22 mouse cellular contexts compared by ENCODE assay signal in the genomic region with DNA sequence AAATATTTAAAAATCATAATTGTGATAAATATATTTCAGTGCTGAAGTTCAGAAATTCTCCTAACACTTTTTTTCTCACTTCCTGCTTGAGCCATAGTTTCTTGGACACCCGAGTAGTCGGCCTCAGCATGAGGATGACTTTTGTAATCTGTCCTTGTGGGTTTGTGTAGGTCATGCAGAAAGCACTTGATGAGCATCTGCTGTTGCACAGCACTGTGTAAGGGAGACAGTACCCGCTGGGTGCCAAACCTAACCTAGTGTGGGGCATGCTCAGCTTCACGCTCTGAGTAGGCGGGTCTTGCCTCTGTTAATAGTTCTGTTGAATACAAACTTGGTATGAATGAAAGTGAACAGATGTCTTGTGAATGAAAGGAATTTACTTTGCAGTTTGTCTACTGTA.
DNase-seq lines count a peak whose midpoint lies in the region; ATAC-seq and TF ChIP-seq lines count a peak whose summit lies in the region.
"Had no signal": no experiment of that assay in that cellular context is flagged by ENCODE, and none has a peak within 500 bp of the region (broad histone marks: within the 10 kb centered on the region; RNA-seq: fewer than 3 reads in every experiment).

No protein-coding gene starts in this region.

- DNase-seq in forebrain, embryonic 11.5 days (ENCODE audit: low spot score): no peak
- peak; percentile 16 for DNase-seq in heart, embryonic 10.5 days (ENCODE audit: low spot score)
- no peak for DNase-seq in heart, postnatal 4 days
- no peak for DNase-seq in midbrain, embryonic 11.5 days (ENCODE audit: low spot score, missing footprints)
- no peak for DNase-seq in left cerebral cortex, adult 2 months (ENCODE audit: extremely low spot score in 1 of 2, low spot score in 2 of 2)
- DNase-seq: adrenal gland, postnatal 25 days; cerebellum, adult 18-20 months; cerebellum, adult 9-11 months; cerebellum, postnatal 36 days; gastrocnemius, adult 2 months; gastrocnemius, postnatal 25 days; heart, postnatal 36 days; kidney, adult 11 months had no signal

- intact Hi-C loops in left cerebral cortex, adult 2 months (cut with DNase I): no loop called here

- H3K27me3 ChIP-seq in forebrain, embryonic 11.5 days (ENCODE audit: control insufficient read depth, insufficient read depth, low read length): no peaks in the 10 kb centered on the region
- no peaks in the 10 kb centered on the region for H3K27me3 ChIP-seq in forebrain, embryonic 15.5 days
- no peaks in the 10 kb centered on the region for H3K27me3 ChIP-seq in heart, embryonic 10.5 days (ENCODE audit: insufficient read depth, poor library complexity, severe bottlenecking)
- no peaks in the 10 kb centered on the region for H3K27me3 ChIP-seq in midbrain, embryonic 11.5 days (ENCODE audit: control insufficient read depth, insufficient read depth, low read length)
- H3K27me3 ChIP-seq in midbrain, embryonic 16.5 days (ENCODE audit: control insufficient read depth, insufficient read depth, low read depth, low read length): no peaks in the 10 kb centered on the region
- H3K27me3 ChIP-seq: embryonic facial prominence, embryonic 13.5 days; heart, embryonic 13.5 days; hindbrain, embryonic 12.5 days; Patski had no signal

- no peak for TF ChIP-seq CTCF in left cerebral cortex, adult 2 months (IDR thresholded peaks at IDR 0.05)

- H3K4me3 ChIP-seq in forebrain, embryonic 11.5 days (ENCODE audit: low read depth, low read length): no peak overlapping the region
- no peak overlapping the region for H3K4me3 ChIP-seq in forebrain, embryonic 15.5 days
- H3K4me3 ChIP-seq in heart, embryonic 10.5 days: no peak overlapping the region
- no peak overlapping the region for H3K4me3 ChIP-seq in midbrain, embryonic 11.5 days (ENCODE audit: low read depth, low read length)
- no peak overlapping the region for H3K4me3 ChIP-seq in midbrain, embryonic 16.5 days (ENCODE audit: low read depth, low read length)
- no peak overlapping the region for H3K4me3 ChIP-seq in left cerebral cortex, adult 2 months
- H3K4me3 ChIP-seq: embryonic facial prominence, embryonic 13.5 days; gastrocnemius, adult 2 months; heart, embryonic 13.5 days; hindbrain, embryonic 12.5 days had no signal

- H3K36me3 ChIP-seq in forebrain, embryonic 11.5 days (ENCODE audit: control insufficient read depth, insufficient read depth, low read length): no peaks in the 10 kb centered on the region; the same call in 1 of the 2 replicates
- peaks cover 42% of the 10 kb centered on the region for H3K36me3 ChIP-seq in forebrain, embryonic 15.5 days
- peaks cover 49% of the 10 kb centered on the region for H3K36me3 ChIP-seq in heart, embryonic 10.5 days
- 0 out of 2 replicates have a peak, but pooled peaks cover 2% of the 10 kb centered on the region for H3K36me3 ChIP-seq in midbrain, embryonic 11.5 days (ENCODE audit: control insufficient read depth, insufficient read depth, low read length)
- peaks cover 6% of the 10 kb centered on the region; the same call in 1 of the 2 replicates for H3K36me3 ChIP-seq in midbrain, embryonic 16.5 days (ENCODE audit: control insufficient read depth, insufficient read depth, low read length)

- H3K9me3 ChIP-seq in forebrain, embryonic 11.5 days (ENCODE audit: control insufficient read depth, low read length): no peaks in the 10 kb centered on the region
- no peaks in the 10 kb centered on the region for H3K9me3 ChIP-seq in forebrain, embryonic 15.5 days
- H3K9me3 ChIP-seq in heart, embryonic 10.5 days: no peaks in the 10 kb centered on the region
- H3K9me3 ChIP-seq in midbrain, embryonic 11.5 days (ENCODE audit: control insufficient read depth, low read length): no peaks in the 10 kb centered on the region
- H3K9me3 ChIP-seq in midbrain, embryonic 16.5 days (replicated peaks; ENCODE audit: control insufficient read depth, low read length, poor library complexity, severe bottlenecking): no peaks in the 10 kb centered on the region
- H3K9me3 ChIP-seq: embryonic facial prominence, embryonic 13.5 days; heart, embryonic 13.5 days; hindbrain, embryonic 12.5 days had no signal

- WGBS in forebrain, embryonic 11.5 days: 93% methylated on average over 5 of the region's 5 CpGs
- WGBS in forebrain, embryonic 15.5 days: 65% methylated on average over 5 of the region's 5 CpGs
- 91% methylated on average over 5 of the region's 5 CpGs for WGBS in heart, embryonic 10.5 days
- WGBS in midbrain, embryonic 11.5 days: 91% methylated on average over 5 of the region's 5 CpGs
- 86% methylated on average over 5 of the region's 5 CpGs for WGBS in midbrain, embryonic 16.5 days

- H3K9ac ChIP-seq in forebrain, embryonic 11.5 days (ENCODE audit: low read length): no peak overlapping the region
- no peak overlapping the region for H3K9ac ChIP-seq in forebrain, embryonic 15.5 days (replicated peaks)
- H3K9ac ChIP-seq in midbrain, embryonic 11.5 days (ENCODE audit: low read length): no peak overlapping the region
- H3K9ac ChIP-seq in midbrain, embryonic 16.5 days (ENCODE audit: low read depth, low read length): no peak overlapping the region
- H3K9ac ChIP-seq: embryonic facial prominence, embryonic 13.5 days; heart, embryonic 13.5 days; hindbrain, embryonic 12.5 days had no signal

- H3K4me2 ChIP-seq in forebrain, embryonic 11.5 days (ENCODE audit: low read depth, low read length, severe bottlenecking): no peak overlapping the region
- H3K4me2 ChIP-seq in forebrain, embryonic 15.5 days (replicated peaks): no peak overlapping the region
- no peak overlapping the region for H3K4me2 ChIP-seq in midbrain, embryonic 11.5 days
- H3K4me2 ChIP-seq in midbrain, embryonic 16.5 days (ENCODE audit: low read length): no peak overlapping the region
- H3K4me2 ChIP-seq: embryonic facial prominence, embryonic 13.5 days; heart, embryonic 13.5 days; hindbrain, embryonic 12.5 days had no signal

- no peak overlapping the region for H3K27ac ChIP-seq in forebrain, embryonic 11.5 days (ENCODE audit: low read depth, low read length)
- H3K27ac ChIP-seq in forebrain, embryonic 15.5 days (replicated peaks): no peak overlapping the region
- H3K27ac ChIP-seq in heart, embryonic 10.5 days: no peak overlapping the region
- no peak overlapping the region for H3K27ac ChIP-seq in midbrain, embryonic 11.5 days (ENCODE audit: low read depth, low read length)
- no peak overlapping the region for H3K27ac ChIP-seq in midbrain, embryonic 16.5 days (ENCODE audit: low read length)
- no peak overlapping the region for H3K27ac ChIP-seq in left cerebral cortex, adult 2 months
- H3K27ac ChIP-seq: embryonic facial prominence, embryonic 13.5 days; heart, embryonic 13.5 days; hindbrain, embryonic 12.5 days; hindbrain, postnatal 0 days had no signal

- ATAC-seq in forebrain, embryonic 11.5 days (replicated peaks; ENCODE audit: low FRiP score): 0 out of 2 replicates have a peak, but pooled peaks have one; percentile 27
- ATAC-seq in forebrain, embryonic 15.5 days (replicated peaks): no peak
- peak; percentile 33; the same call in 1 of the 2 replicates for ATAC-seq in midbrain, embryonic 11.5 days (ENCODE audit: low FRiP score)
- no peak for ATAC-seq in midbrain, embryonic 16.5 days
- 0 out of 2 replicates have a peak, but pooled peaks have one; percentile 40 for ATAC-seq in megakaryocyte-erythroid progenitor cell, adult 5-6 weeks (replicated peaks; ENCODE audit: low FRiP score, low TSS enrichment, poor library complexity, severe bottlenecking)
- ATAC-seq: activated CD4-positive, CD25-positive, alpha-beta regulatory T cell, adult 4 months; hindbrain, postnatal 0 days; Patski had no signal

- no peaks in the 10 kb centered on the region for H3K4me1 ChIP-seq in forebrain, embryonic 11.5 days (replicated peaks; ENCODE audit: control insufficient read depth, insufficient read depth, low read length)
- H3K4me1 ChIP-seq in forebrain, embryonic 15.5 days: no peaks in the 10 kb centered on the region
- H3K4me1 ChIP-seq in heart, embryonic 10.5 days: no peaks in the 10 kb centered on the region
- H3K4me1 ChIP-seq in midbrain, embryonic 11.5 days (ENCODE audit: control insufficient read depth, insufficient read depth, low read length): no peaks in the 10 kb centered on the region
- no peaks in the 10 kb centered on the region; the same call in 1 of the 2 replicates for H3K4me1 ChIP-seq in midbrain, embryonic 16.5 days (ENCODE audit: control insufficient read depth, insufficient read depth, low read length)
- H3K4me1 ChIP-seq: embryonic facial prominence, embryonic 13.5 days; heart, embryonic 13.5 days; hindbrain, embryonic 12.5 days had no signal

Comparison
In these comparisons a context has a peak if more than half of its experiments do, and no peak if none do; other contexts are left out.
1. ATAC-seq: peak in forebrain, embryonic 11.5 days (single experiment), midbrain, embryonic 11.5 days (single experiment) and megakaryocyte-erythroid progenitor cell, adult 5-6 weeks (single experiment); none in forebrain, embryonic 15.5 days (single experiment) and midbrain, embryonic 16.5 days (single experiment).